Mouse (Mus musculus) adrenal gland, adult 2 months (tissue): ENCODE measurements around the gene Chd5. TPM values are rescaled to one million over a fixed set of nuclear protein-coding genes. Genes with fewer than 3 reads are reported as not detected.
A peak's percentile ranks its signal among the peaks of the same experiment; 100 is the strongest.

Experiments used
- DNase-seq: peaks from one replicate; pipeline ENCODE4 v3.0.0; 2021
- polyA plus RNA-seq: library from polyadenylated mRNA; depleted of rRNA; stranded (reverse); fragments of >200 nt; gene quantifications from 2 replicates; pipeline ENCODE4 v1.2.3, GENCODE M21; 2012
- total RNA-seq, 2 experiments: library from RNA; stranded (reverse); gene quantifications; 2 replicates each; pipeline ENCODE4 v1.2.3; 2021

The Chd5 gene
- total and polyA plus RNA-seq, 3 experiments, result 3.0 to 7.9 (median 5.0) TPM

- DNase-seq, result no peak
These were observed 20.8 kb upstream of the Chd5 start for GRCm38 (mm10) chr4:152317631-152318033.

- peak; percentile 79 for DNase-seq
These were observed 19.8 kb upstream of the Chd5 start, which contains the start of gene Rnf207 for GRCm38 (mm10) chr4:152318517-152319234. TSS of gene Rnf207 (minus strand) at chr4:152318993.

- DNase-seq, result no peak
These were observed 17.0 kb upstream of the Chd5 start for GRCm38 (mm10) chr4:152321464-152321863.

GRCm38 (mm10) chr4:152324641-152325562 is 13.5 kb upstream of the Chd5 start:
- DNase-seq, result no peak

- DNase-seq, result peak; percentile 96
These were observed 12.7 kb upstream of the Chd5 start, which contains the start of gene Rpl22 for GRCm38 (mm10) chr4:152325574-152326411. TSS of gene Rpl22 (plus strand) at chr4:152325742.

DNA sequence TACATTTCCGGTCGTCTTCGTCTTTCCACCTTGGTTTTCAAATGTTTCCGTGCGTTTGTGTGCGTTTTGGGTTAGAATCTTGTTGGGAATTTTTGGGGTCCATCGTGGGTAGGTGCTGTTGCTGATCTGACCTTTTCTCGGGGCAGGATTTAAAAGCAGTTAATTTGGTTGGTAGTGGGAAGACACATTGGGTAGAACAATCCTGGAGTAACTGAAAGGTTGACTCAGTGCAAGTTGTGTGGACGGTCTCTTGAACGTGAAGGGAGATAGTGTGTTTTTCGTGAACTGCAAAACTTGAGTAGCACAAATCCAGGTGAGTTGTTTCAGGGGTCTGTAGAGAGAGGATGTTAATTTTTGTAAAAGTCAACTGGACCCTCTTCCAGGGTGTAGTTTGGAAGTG is 11.9 kb upstream of the Chd5 start:
- DNase-seq, result no peak

DNA sequence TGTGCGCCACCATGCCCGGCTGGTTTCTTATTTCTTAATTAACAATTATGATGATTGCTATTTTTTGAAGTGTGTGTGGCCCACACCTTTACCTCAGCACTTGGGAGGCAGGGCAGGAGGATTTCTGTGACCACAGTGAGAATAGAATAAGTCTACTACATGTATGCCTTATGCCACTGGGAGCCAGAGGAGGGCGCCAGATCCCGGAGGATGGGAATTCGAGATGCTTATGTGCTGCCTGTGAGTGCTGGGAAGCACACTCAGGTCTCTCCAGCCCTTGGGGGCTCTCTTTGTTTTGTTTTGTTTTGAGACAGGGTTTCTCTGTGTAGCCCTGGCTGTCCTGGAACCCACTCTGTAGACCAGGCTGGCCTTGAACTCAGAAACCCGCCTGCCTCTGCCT is 9.8 kb upstream of the Chd5 start:
- DNase-seq, result peak; percentile 41

DNA sequence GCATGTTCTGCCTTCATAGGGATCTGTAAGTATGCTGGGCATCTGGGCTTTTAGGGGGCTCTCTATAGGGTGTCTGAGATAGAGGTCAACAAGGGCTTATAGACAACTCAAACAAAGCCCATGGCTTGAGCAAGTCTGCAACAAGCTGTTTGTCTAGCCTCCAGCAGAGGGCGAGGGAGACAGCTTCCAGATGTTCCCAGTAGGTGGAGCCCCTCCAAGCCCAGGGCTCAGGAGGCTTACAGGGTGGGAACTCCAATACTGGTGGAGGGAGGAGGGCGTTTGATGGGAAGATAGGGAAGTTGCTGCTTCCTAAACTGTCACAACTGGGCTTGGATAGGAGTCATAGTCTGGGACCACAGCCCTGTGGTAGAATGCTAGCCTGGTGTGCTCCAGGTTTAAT is 5.5 kb upstream of the Chd5 start:
- peak; percentile 62 for DNase-seq

DNA sequence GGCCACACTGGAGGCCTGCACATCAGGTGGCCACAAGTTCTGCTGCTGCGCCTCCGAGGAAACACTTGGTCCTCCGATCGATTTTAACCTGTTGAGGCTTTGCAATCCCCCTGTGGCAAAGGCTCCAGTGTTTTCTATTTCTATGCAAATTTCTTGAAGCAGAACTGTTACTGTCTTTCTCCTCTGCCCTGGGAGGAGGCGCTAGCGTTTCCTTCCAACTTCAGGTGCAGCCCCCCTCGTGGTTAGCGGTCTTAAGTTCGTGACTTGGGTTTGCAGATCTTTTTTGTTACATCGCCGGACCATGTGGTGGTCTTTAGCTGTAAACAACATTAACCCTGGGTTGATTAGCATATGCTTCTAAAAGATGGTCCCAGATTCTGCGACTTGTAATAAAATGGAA is 4.9 kb upstream of the Chd5 start:
- DNase-seq, result no peak

DNA sequence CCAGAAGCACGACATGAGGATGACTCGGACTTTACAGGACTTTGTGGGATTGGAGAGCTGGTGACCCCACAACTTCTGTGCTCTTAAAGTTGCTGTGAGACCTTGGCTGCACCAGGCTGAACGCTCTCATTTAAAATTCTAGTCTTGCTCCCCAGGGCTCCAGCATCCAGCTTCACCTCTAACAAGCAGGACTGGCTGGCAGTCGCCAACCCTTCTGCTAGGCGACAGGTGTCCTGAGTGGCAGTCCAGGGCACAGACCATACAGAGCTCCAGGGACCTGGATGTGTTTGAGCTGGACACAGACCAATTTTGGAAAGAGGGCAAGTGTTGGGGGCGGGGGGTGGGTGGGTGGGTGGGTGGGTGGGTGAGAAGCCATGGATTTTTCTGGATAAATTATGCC is 679 bp upstream of the Chd5 start:
- no peak for DNase-seq

- DNase-seq, result no peak
These were observed 891 bp downstream of the Chd5 start for GRCm38 (mm10) chr4:152339293-152339790.

- DNase-seq, result no peak
These were observed 2.3 kb downstream of the Chd5 start for GRCm38 (mm10) chr4:152340584-152341284.

GRCm38 (mm10) chr4:152343296-152343695 is 4.8 kb downstream of the Chd5 start:
- DNase-seq, result no peak

DNA sequence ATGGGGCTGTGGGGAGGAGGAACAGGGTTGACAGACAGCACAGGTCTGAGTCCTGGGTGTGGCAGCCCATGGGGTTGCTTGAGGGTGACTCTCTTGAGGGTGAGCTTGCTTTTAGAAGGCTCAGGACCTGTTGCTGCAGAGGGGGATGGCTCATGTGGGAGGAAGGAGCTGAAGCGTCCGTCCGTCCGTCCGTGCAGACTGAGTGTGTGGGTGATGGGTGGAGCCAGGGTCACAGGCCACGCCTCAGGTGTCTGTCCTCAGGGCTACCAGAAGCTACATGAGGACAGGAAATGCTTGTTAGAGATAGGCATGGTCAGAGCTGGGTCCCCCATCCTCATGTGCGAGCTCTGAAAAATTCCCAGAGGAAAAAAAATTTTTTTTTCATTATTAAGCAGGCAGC is 6.2 kb downstream of the Chd5 start:
- DNase-seq, result no peak

DNA sequence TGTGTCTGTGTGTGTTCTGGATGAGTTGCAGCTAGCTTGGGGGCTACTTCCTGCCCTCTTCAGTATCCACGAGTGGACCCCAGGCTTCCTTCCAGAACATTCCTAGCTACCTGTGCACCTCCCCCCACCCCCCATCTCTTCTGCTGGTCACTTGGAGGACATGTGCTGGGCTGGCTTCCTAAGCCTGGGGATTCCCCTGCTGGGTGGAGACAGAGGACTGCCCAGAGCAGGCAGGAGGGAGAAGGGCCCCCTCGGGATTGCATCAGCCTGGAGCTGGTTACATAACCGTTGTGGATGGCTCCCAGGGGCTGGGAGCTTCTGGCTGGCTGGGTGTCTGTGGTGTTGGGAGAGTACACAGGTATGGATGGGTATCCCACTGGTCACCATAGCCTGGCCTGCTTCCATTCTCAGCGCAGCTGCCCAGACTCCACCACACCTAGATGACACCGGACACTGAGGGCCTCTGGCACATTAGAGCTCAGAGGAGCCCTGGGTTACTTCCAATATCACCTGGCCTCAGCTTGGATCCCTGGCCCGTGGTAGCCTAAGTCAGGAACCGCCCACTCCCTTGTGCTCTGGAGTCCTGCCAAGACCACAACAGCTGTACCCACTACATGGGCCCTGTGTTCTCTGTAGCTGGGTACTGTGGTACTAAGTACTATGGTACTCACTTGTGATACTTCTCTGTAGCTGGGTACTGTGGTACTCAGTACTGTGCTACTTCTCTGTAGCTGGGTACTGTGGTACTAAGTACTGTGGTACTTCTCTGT is 6.9 kb downstream of the Chd5 start:
- peak; percentile 66 for DNase-seq

DNA sequence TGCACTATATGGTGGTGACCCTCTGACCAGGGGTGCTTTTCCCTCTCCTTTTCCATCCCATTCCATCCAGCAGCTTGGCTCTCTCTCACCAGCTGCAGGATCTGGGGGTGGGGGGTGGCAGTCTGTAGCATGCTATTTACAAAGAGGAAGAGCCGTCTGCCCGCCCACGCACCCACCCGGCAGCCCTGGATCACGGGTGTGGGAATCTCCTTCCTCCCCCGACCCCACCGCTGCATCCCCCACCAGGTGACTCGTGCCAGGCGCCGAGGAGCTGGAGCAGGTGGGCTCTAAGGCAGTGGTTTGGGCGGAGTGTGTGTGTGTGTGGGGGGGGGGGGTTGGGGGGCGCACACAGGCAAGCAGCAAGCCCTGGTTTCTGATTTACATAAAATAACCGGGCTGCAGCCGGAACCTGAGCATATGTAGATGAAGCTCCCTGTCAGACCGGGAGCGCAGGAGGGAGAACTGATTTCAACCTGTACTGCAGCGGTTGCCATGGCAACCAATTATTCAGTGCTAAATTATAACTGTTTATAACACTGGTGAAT is 11.5 kb downstream of the Chd5 start:
- DNase-seq, result no peak

- DNase-seq, result no peak
These were observed 12.4 kb downstream of the Chd5 start for GRCm38 (mm10) chr4:152350722-152351421.

DNA sequence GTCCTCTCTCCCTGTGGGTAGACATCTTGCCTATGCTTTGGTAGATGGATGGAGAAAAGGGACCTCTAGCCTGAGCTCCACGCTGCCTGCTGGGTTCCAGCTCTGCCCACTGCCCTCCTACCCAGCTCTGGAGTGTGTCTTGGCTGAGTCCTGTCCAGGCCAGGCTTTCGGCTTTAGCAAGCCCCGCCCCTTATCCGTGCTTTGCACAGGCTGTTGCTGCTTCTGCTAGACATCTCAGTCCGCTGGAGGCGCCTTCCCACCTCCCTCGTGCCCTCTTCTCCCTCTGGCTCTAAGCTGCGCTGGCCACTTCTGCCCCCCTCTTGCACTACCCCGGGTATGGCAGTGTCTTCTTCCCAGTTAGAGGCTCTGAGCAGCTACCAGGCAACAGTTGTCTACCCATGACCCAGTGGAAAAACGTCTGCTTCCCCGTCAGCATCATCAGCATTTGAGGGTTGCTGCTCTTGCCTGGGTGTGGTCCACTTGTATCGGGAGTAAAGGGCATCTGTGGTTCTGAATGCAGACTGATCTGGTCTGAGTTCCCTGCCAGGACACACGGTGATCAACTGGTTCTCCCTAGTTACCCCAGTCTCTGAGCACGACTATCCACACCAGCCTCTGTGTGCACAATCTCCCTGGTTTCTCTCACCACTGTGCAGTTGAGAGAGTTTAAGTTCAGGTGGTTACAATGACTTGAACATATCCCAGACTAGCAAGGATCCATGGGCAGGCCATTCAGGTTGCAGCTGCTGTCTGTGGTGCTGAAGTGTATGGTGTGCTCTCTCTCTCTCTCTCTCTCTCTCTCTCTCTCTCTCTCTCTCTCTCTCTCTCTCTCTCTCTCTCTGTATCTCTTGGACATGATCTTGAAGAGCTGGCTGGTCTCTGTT is 13.2 kb downstream of the Chd5 start:
- DNase-seq, result no peak
